Mouse (Mus musculus) midbrain, embryonic 15.5 days (tissue): Measurements from ENCODE around the gene Syt15. TPM values are rescaled to one million over a fixed set of nuclear protein-coding genes. Genes with fewer than 3 reads are reported as not detected.

Experiments
- ATAC-seq: fragments of 200-750 bp; cut with Nextera tagmentation; replicated peaks from 2 replicates; pipeline ENCODE4 v1.8.0; 2017; ENCODE audit warnings: moderate TSS enrichment
- H3K27ac ChIP-seq: fragments of 300-500 bp; sonication (generic); 2 replicates; pipeline ENCODE4 v1.5.1; 2015; ENCODE audit warnings: mild to moderate bottlenecking, inconsistent platforms
- H3K27me3 ChIP-seq: fragments of 300-500 bp; sonication (generic); replicated peaks from 2 replicates; pipeline ENCODE4 v1.6.1; 2015; ENCODE audit warnings: inconsistent platforms
- H3K36me3 ChIP-seq: fragments of 300-500 bp; sonication (generic); replicated peaks from 2 replicates; pipeline ENCODE4 v1.6.1; 2015; ENCODE audit warnings: inconsistent platforms
- H3K4me1 ChIP-seq: fragments of 300-500 bp; sonication (generic); 2 replicates; pipeline ENCODE4 v1.6.1; 2015; ENCODE audit warnings: inconsistent platforms
- H3K4me2 ChIP-seq: fragments of 300-500 bp; sonication (generic); 2 replicates; pipeline ENCODE4 v1.6.1; 2015; ENCODE audit warnings: inconsistent platforms, mild to moderate bottlenecking, moderate library complexity
- H3K4me3 ChIP-seq: fragments of 300-500 bp; sonication (generic); 2 replicates; pipeline ENCODE4 v1.5.1; 2015; ENCODE audit warnings: mild to moderate bottlenecking, inconsistent platforms
- H3K9ac ChIP-seq: fragments of 300-500 bp; sonication (generic); 2 replicates; pipeline ENCODE4 v1.6.1; 2015; ENCODE audit warnings: mild to moderate bottlenecking, inconsistent platforms
- H3K9me3 ChIP-seq: fragments of 300-500 bp; sonication (generic); 2 replicates; pipeline ENCODE4 v1.6.1; 2016; ENCODE audit warnings: inconsistent platforms
- WGBS: fragments of 180-500 bp; shearing (Covaris S2); methylation state at CpG from one replicate; pipeline ENCODE4 v1.1.7; 2015; ENCODE audit warnings: mixed read lengths; 5-methylcytosine and 5-hydroxymethylcytosine counted together
- polyA plus RNA-seq: library from polyadenylated mRNA; unstranded; fragments of >200 nt; fragmentation: Nextera tagmentation; extraction: Ambion mirVana; gene quantifications from 2 replicates; pipeline ENCODE4 v1.2.1, GENCODE M21; 2015

Gene Syt15
- polyA plus RNA-seq, 1 experiment from 2014 or later: 0.65 TPM

DNA sequence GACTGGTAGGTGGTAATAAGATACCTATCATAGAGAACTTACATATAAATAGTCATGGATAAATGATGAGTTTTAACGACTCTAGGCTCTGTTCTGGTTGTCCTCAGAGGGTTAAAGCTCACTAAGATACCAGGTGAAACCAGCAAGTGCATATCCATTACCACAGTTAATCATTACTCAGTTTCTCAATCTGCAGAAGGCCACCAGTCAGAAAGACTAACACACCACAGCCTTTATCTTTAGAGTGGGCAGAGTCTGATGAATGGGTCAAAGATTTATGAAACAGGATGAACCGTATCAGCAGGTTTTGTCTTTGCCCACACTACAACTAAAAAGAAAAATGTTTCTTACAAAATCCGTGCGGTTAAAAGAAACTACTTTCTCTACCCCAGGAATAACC, 55.8 kb downstream of the Syt15 start:
- 90% methylated on average over 4 of the region's 4 CpGs for WGBS
- H3K27me3 ChIP-seq: no peaks in the 10 kb centered on the region
- H3K4me1 ChIP-seq: no peaks in the 10 kb centered on the region
- H3K9me3 ChIP-seq: no peaks in the 10 kb centered on the region
- H3K9ac ChIP-seq: no peak overlapping the region
- H3K4me3 ChIP-seq: no peak overlapping the region
- ATAC-seq: no peak
- H3K27ac ChIP-seq: no peak overlapping the region
- no peaks in the 10 kb centered on the region for H3K36me3 ChIP-seq
- H3K4me2 ChIP-seq: no peak overlapping the region

DNA sequence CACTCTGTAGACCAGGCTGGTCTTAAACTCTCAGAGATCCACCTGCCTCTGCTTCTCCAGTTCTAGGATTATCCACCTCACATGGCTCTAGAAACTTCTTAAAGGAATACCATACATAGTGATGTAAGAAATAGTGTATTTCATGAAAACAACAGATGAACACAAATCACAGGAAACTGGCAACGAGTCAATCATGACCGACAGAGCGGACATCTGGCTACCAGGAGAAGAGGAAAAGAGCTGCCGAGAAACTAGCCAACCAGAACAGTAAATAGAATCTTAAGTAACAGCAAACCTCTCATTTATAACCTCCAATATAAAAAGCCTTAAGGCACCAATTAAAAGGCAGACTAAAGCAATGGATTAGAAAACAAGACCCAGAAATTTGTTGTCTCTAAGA, 60.3 kb downstream of the Syt15 start:
- H3K4me3 ChIP-seq: no peak overlapping the region
- no peaks in the 10 kb centered on the region for H3K9me3 ChIP-seq
- no peaks in the 10 kb centered on the region for H3K36me3 ChIP-seq
- H3K27me3 ChIP-seq: no peaks in the 10 kb centered on the region
- H3K9ac ChIP-seq: no peak overlapping the region
- WGBS: 76% methylated on average over 4 of the region's 4 CpGs
- H3K27ac ChIP-seq: no peak overlapping the region
- H3K4me2 ChIP-seq: no peak overlapping the region
- H3K4me1 ChIP-seq: no peaks in the 10 kb centered on the region
- no peak for ATAC-seq

Other genes starting within 250 kb of the Syt15 start
- gene Zfp488, start 240.8 kb upstream of the Syt15 start, polyA plus RNA-seq: 1.3 and 1.5 TPM in 2 replicates
- gene Gm30083, start 204.4 kb upstream of the Syt15 start, polyA plus RNA-seq: not detected in 2 replicates
- not detected in 2 replicates for gene Gm5460, start 202.8 kb upstream of the Syt15 start, polyA plus RNA-seq
- not detected in 2 replicates for gene Antxrl, start 166.9 kb upstream of the Syt15 start, polyA plus RNA-seq
- gene Anxa8, start 133.6 kb upstream of the Syt15 start, polyA plus RNA-seq: 0.13 TPM in 1 of 2 replicates, not detected in the other
- gene A630023A22Rik, start 116.8 kb upstream of the Syt15 start, polyA plus RNA-seq: not detected in 2 replicates
- gene Npy4r, start 67.1 kb upstream of the Syt15 start, polyA plus RNA-seq: 0.15 and 0.17 TPM in 2 replicates
- gene Gprin2, start 17.9 kb upstream of the Syt15 start, polyA plus RNA-seq: 9.2 and 9.7 TPM in 2 replicates
- 5.2 and 7.0 TPM in 2 replicates for gene Shld2, start 90.9 kb downstream of the Syt15 start, polyA plus RNA-seq
- gene Glud1, start 91.1 kb downstream of the Syt15 start, polyA plus RNA-seq: 92.5 and 99.2 TPM in 2 replicates
- gene Fam25c, start 135.8 kb downstream of the Syt15 start, polyA plus RNA-seq: not detected in 2 replicates
- gene Sncg, start 155.2 kb downstream of the Syt15 start, polyA plus RNA-seq: 36.7 and 45.2 TPM in 2 replicates
- 4.7 and 5.0 TPM in 2 replicates for gene Mmrn2, start 155.9 kb downstream of the Syt15 start, polyA plus RNA-seq